Mouse (Mus musculus): ENCODE results near the gene Ahr. TPM values are rescaled to one million over a fixed set of nuclear protein-coding genes. Genes with fewer than 3 reads are reported as not detected.

Gene Ahr
- polyA plus RNA-seq, 1 experiment = 4.3 TPM

- peak in 1 of 2 experiments; percentile 6 for DNase-seq (ENCODE audit: extremely low spot score in 1 of 2, low spot score in 1 of 2)
These were observed 30.8 kb downstream of the Ahr start for GRCm38 (mm10) chr12:35504081-35504480.

GRCm38 (mm10) chr12:35503586-35503985, 31.3 kb downstream of the Ahr start:
- DNase-seq (ENCODE audit: extremely low spot score in 1 of 2, low spot score in 1 of 2) = peak in 1 of 2 experiments; percentile 5

GRCm38 (mm10) chr12:35501476-35501875, 33.4 kb downstream of the Ahr start:
- DNase-seq (ENCODE audit: extremely low spot score in 1 of 2, low spot score in 1 of 2) = no peak

GRCm38 (mm10) chr12:35495195-35495594, 39.6 kb downstream of the Ahr start:
- DNase-seq (ENCODE audit: extremely low spot score in 1 of 2, low spot score in 1 of 2) = no peak

GRCm38 (mm10) chr12:35480764-35481163, 54.1 kb downstream of the Ahr start:
- DNase-seq (ENCODE audit: extremely low spot score in 1 of 2, low spot score in 1 of 2) = no peak

GRCm38 (mm10) chr12:35478906-35479305, 55.9 kb downstream of the Ahr start:
- DNase-seq (ENCODE audit: extremely low spot score in 1 of 2, low spot score in 1 of 2) = no peak

- DNase-seq (ENCODE audit: extremely low spot score in 1 of 2, low spot score in 1 of 2) = no peak
These were observed 71.4 kb downstream of the Ahr start for GRCm38 (mm10) chr12:35463457-35463856.

GRCm38 (mm10) chr12:35462667-35463066, 72.2 kb downstream of the Ahr start:
- no peak for DNase-seq (ENCODE audit: extremely low spot score in 1 of 2, low spot score in 1 of 2)

GRCm38 (mm10) chr12:35459662-35460061, 75.2 kb downstream of the Ahr start:
- no peak for DNase-seq (ENCODE audit: extremely low spot score in 1 of 2, low spot score in 1 of 2)
